Mouse (Mus musculus): ENCODE results near the gene Nop2.
A peak's percentile ranks its signal among the peaks of the same experiment; 100 is the strongest.

Nop2 gene

GRCm38 (mm10) chr6:125131302-125132156 is at the start of gene Nop2:
TSS of gene Nop2 (plus strand) at chr6:125131909.
- ATAC-seq (ENCODE audit: insufficient number of reproducible peaks, low FRiP score, low TSS enrichment), result peak; percentile 84

GRCm38 (mm10) chr6:125082801-125083386 is 48.8 kb upstream of the Nop2 start:
- no peak for ATAC-seq (ENCODE audit: insufficient number of reproducible peaks, low FRiP score, low TSS enrichment)

GRCm38 (mm10) chr6:125084424-125084823 is 47.3 kb upstream of the Nop2 start:
- ATAC-seq (ENCODE audit: insufficient number of reproducible peaks, low FRiP score, low TSS enrichment), result no peak

DNA sequence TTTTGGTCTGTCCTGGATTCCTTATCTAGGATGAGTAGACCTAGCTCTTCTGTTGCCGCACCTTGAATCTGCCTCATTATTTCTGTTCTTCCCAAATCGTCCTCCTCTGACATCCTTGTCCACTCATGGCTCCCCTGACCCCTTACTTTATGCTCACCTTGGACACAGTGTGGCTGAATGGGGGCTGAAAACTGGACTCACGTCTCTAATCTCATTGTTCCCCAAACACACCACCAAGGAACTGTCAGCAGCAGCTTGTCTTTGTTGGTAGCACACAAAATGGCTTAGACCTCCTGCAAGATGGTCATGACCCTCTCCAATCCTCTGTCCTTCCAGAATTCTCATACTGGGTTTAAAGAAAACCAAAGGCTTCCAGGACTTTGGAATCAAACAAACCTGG is 43.8 kb upstream of the Nop2 start:
- ATAC-seq (ENCODE audit: insufficient number of reproducible peaks, low FRiP score, low TSS enrichment), result no peak

GRCm38 (mm10) chr6:125088561-125089321 is 43.0 kb upstream of the Nop2 start:
- peak; percentile 71 for ATAC-seq (ENCODE audit: insufficient number of reproducible peaks, low FRiP score, low TSS enrichment)

DNA sequence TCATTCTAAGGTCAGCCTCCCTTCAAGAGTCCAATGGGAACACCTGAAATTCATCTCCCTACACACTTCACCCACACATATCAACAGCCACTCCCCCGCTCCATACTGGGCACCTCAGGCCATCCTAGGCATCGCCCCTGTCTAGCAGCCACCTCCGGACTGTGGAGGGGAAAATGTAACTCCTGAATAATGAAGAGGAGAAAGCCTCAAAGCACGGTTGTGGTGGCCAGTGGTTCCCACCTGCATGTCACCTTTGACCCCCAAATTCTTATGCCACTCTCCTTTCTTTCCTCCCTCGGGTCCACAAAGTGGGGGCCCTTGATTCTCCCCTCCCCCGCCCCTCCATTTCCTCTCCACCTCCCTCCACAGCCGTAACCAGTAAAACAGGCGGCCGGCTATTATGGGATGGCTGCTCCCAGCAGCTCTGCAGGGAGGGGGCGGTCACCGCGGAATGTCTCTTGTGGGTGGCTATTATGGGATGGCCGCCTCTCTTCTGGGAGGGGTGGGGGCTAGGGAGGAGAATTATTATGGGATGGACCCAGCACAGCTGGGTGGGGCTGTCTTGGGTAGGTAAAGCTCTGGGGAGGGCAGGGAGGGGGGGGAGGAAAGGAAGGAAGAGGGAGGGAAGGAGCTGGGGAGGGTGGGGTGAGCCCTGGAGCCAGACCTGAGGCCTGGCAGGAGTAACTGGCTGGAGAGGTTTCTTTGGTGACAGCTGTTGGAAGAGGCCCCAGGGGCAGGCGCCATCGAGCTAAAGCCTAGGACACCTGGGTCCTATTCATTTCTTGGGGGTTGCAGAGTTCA is 42.0 kb upstream of the Nop2 start:
- peak; percentile 51 for ATAC-seq (ENCODE audit: insufficient number of reproducible peaks, low FRiP score, low TSS enrichment)

DNA sequence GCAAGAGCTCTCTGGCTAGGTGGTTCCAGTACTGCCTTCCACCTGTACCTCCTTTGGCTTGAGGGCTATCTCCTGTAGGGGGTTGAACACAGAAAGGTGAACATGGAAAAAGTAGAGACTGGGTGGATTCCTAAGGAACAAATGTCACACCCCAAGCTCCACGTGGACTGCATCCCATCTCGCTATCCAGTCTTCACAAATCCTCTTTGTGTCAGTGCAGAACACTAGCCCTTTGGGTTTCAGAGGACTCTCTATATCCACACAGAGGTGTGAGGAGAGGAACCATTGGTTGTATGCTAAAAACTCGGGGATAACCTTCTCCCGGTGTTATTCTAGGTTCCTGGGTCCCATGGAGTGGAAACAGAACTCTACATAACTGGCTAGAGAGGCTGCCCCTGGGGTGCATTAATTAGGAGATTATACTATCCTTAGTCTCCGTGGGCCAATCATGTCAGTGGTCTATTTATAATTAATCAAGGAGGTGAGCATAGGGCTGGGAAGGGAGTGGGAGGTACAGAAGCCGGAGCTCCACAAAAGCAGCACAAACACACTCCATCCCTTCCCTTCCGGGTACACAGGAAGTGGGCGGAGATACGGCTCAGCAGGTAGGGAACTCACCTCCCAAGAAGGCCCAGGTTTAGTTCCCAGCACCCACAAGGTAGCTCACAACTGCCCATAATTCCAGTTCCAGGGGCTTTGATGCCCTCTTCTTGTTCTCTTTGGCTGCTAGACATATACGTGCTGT is 41.2 kb upstream of the Nop2 start:
- ATAC-seq (ENCODE audit: insufficient number of reproducible peaks, low FRiP score, low TSS enrichment), result no peak

- no peak for ATAC-seq (ENCODE audit: insufficient number of reproducible peaks, low FRiP score, low TSS enrichment)
Observed at GRCm38 (mm10) chr6:125092372-125092771, 39.3 kb upstream of the Nop2 start.

GRCm38 (mm10) chr6:125094843-125095242 is 36.9 kb upstream of the Nop2 start:
- no peak for ATAC-seq (ENCODE audit: insufficient number of reproducible peaks, low FRiP score, low TSS enrichment)

GRCm38 (mm10) chr6:125095391-125096278 is 36.1 kb upstream of the Nop2 start, which contains the start of gene Chd4:
TSS of gene Chd4 (plus strand) at chr6:125095981.
- peak; percentile 53 for ATAC-seq (ENCODE audit: insufficient number of reproducible peaks, low FRiP score, low TSS enrichment)

DNA sequence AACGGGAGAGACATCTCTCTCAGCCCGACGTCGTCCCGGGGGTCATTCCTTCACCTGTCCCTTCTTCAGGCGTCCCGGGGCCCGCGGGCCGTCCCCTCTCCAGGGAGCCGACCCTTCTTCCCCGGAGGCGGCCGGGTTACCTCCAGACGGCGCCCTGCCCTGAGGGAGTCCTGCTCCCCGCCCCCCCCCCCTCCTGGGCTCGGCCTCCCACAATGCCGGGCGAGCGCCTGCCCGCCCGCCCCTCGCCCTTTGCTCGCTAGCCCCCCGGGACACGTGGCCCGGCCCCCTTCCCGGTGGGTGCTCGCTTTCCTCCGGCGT is 35.5 kb upstream of the Nop2 start:
- ATAC-seq (ENCODE audit: insufficient number of reproducible peaks, low FRiP score, low TSS enrichment), result no peak

- no peak; the same call in 1 of the 2 replicates for ATAC-seq (ENCODE audit: insufficient number of reproducible peaks, low FRiP score, low TSS enrichment)
Observed at GRCm38 (mm10) chr6:125096597-125097345, 34.9 kb upstream of the Nop2 start.

DNA sequence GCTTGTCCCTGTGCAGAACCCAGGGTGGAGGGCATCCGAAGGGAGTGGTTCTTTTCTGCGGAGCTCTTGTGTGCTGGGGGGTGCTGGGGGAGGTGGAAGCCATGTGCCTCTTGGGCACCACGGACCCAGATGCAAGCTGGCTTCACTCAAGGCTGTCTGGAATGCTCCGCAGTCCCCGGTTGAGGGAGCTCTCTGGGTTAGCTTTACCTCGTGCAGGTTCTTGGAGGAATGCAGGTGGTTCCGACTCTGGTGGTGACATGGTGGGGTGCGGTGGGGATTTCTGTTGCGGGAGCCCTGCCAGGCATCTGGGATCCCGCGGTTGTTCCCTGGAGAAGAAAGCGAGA is 34.4 kb upstream of the Nop2 start:
- ATAC-seq (ENCODE audit: insufficient number of reproducible peaks, low FRiP score, low TSS enrichment), result no peak

- no peak for ATAC-seq (ENCODE audit: insufficient number of reproducible peaks, low FRiP score, low TSS enrichment)
Observed at GRCm38 (mm10) chr6:125097951-125098350, 33.8 kb upstream of the Nop2 start.

DNA sequence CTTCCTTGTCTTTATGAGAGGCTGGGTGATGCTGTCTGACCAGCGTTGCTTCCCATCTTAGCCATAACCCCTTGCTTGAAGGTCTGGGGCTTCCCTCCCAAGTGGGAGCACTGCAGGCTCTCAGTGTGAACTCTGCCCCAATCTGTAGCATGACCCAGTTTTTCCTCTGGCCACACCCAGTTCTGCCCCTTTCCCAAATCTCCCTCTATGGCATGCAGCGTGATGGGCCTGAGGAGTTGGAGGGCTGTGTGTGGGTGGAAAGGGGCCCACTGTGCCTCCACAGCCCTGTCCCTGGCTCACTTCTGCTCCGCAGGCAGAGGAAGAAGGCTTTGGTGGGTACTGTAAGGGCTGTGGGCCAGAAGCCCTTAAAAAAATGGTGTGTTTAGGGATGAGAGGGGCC is 33.2 kb upstream of the Nop2 start:
- ATAC-seq (ENCODE audit: insufficient number of reproducible peaks, low FRiP score, low TSS enrichment), result no peak

GRCm38 (mm10) chr6:125099421-125099971 is 32.2 kb upstream of the Nop2 start:
- ATAC-seq (ENCODE audit: insufficient number of reproducible peaks, low FRiP score, low TSS enrichment), result no peak

GRCm38 (mm10) chr6:125101444-125101843 is 30.3 kb upstream of the Nop2 start:
- ATAC-seq (ENCODE audit: insufficient number of reproducible peaks, low FRiP score, low TSS enrichment), result no peak

GRCm38 (mm10) chr6:125104223-125104622 is 27.5 kb upstream of the Nop2 start:
- no peak for ATAC-seq (ENCODE audit: insufficient number of reproducible peaks, low FRiP score, low TSS enrichment)
